Mouse (Mus musculus) MEL (cell line): ENCODE data around the gene Tuba1a. TPM values are rescaled to one million over a fixed set of nuclear protein-coding genes. Genes with fewer than 3 reads are reported as not detected.

ENCODE experiments used
- DNase-seq: peaks from one replicate; pipeline ENCODE4 v3.0.0; 2011; ENCODE audit warnings: low read depth, low spot score
- H3K27ac ChIP-seq: 2 replicates; pipeline ENCODE4 v1.5.1; 2012; ENCODE audit warnings: low read depth, mild to moderate bottlenecking, control low read depth, low read length, moderate library complexity; ENCODE audit not compliant: control insufficient read depth
- H3K27me3 ChIP-seq, 2 experiments: fragments of 150-350 bp in 1 of 2; sonication (generic) in 1 of 2; 2 replicates each; pipeline ENCODE4 v1.6.1; 2012; ENCODE audit warnings: low read length in 2 of 2, mild to moderate bottlenecking in 2 of 2, improper control_type of control experiment in 1 of 2, moderate library complexity in 1 of 2; ENCODE audit not compliant: insufficient read depth in 2 of 2, control insufficient read depth in 1 of 2
- H3K36me3 ChIP-seq, 2 experiments: 2 replicates each; pipeline ENCODE4 v1.6.1; 2012 to 2014; ENCODE audit warnings: low read length in 2 of 2, improper control_type of control experiment in 1 of 2, inconsistent platforms in 1 of 2, mild to moderate bottlenecking in 1 of 2; ENCODE audit not compliant: insufficient read depth in 2 of 2, control insufficient read depth in 1 of 2
- H3K4me1 ChIP-seq, 2 experiments: fragments of 150-350 bp in 1 of 2; sonication (generic) in 1 of 2; 2 replicates each; pipeline ENCODE4 v1.6.1; 2012; ENCODE audit warnings: low read length in 2 of 2, improper control_type of control experiment in 1 of 2, mild to moderate bottlenecking in 1 of 2; ENCODE audit not compliant: insufficient read depth in 2 of 2, control insufficient read depth in 1 of 2
- H3K4me3 ChIP-seq, 2 experiments: fragments of 150-350 bp in 1 of 2; sonication (generic) in 1 of 2; 2 replicates each; pipeline ENCODE4 v1.5.1; 2012; ENCODE audit warnings: low read depth in 2 of 2, low read length in 2 of 2, mild to moderate bottlenecking in 2 of 2, moderate library complexity in 2 of 2, control low read depth in 1 of 2, improper control_type of control experiment in 1 of 2; ENCODE audit not compliant: control insufficient read depth in 1 of 2, insufficient read depth in 1 of 2
- H3K79me2 ChIP-seq: 2 replicates; pipeline ENCODE4 v1.6.1; 2012; ENCODE audit warnings: mild to moderate bottlenecking, low read length, moderate library complexity; ENCODE audit not compliant: control insufficient read depth, poor library complexity, insufficient read depth
- H3K9ac ChIP-seq: 2 replicates; pipeline ENCODE4 v1.6.1; 2012; ENCODE audit warnings: low read depth, mild to moderate bottlenecking, control low read depth, low read length, moderate library complexity; ENCODE audit not compliant: control insufficient read depth, poor library complexity, severe bottlenecking
- H3K9me3 ChIP-seq: fragments of 150-350 bp; sonication (generic); replicated peaks from 2 replicates; pipeline ENCODE4 v1.6.1; 2012; ENCODE audit warnings: mild to moderate bottlenecking, low read length, improper control_type of control experiment, moderate library complexity; ENCODE audit not compliant: insufficient read depth
- CHD1 ChIP-seq: IDR thresholded peaks from 2 replicates; pipeline ENCODE4 v1.6.1; 2012; ENCODE audit warnings: low read depth, mild to moderate bottlenecking, inconsistent platforms, low read length, improper control_type of control experiment
- CHD2 ChIP-seq: IDR thresholded peaks from 2 replicates; pipeline ENCODE4 v1.6.1; 2011; ENCODE audit warnings: low read length, improper control_type of control experiment
- CTCF ChIP-seq, 3 experiments: IDR thresholded peaks in 2 of 3; conservative IDR thresholded peaks in 1 of 3; 2 replicates each; pipeline ENCODE4 v1.5.1; 2011 to 2012; ENCODE audit warnings: low read length in 3 of 3, low read depth in 2 of 3, mild to moderate bottlenecking in 2 of 3, improper control_type of control experiment in 1 of 3, inconsistent platforms in 1 of 3, mixed read lengths in 1 of 3, moderate library complexity in 1 of 3; ENCODE audit not compliant: control insufficient read depth in 1 of 3, insufficient read depth in 1 of 3, poor library complexity in 1 of 3, severe bottlenecking in 1 of 3
- ELF1 ChIP-seq: IDR thresholded peaks from 2 replicates; pipeline ENCODE4 v1.6.1; 2014; ENCODE audit warnings: low read depth, mild to moderate bottlenecking, inconsistent platforms, low read length, improper control_type of control experiment, moderate library complexity
- EP300 ChIP-seq, 2 experiments: IDR thresholded peaks; 2 replicates each; pipeline ENCODE4 v1.6.1; 2011; ENCODE audit warnings: improper control_type of control experiment in 2 of 2, low read length in 2 of 2, low read depth in 1 of 2, mild to moderate bottlenecking in 1 of 2
- ETS1 ChIP-seq: IDR thresholded peaks from 2 replicates; pipeline ENCODE4 v1.6.1; 2012; ENCODE audit warnings: low read depth, mild to moderate bottlenecking, inconsistent platforms, low read length, improper control_type of control experiment, moderate library complexity
- GATA1 ChIP-seq: IDR thresholded peaks from 2 replicates; pipeline ENCODE4 v1.6.1; 2011; ENCODE audit warnings: low read depth, low read length, improper control_type of control experiment
- HCFC1 ChIP-seq: IDR thresholded peaks from 2 replicates; pipeline ENCODE4 v1.6.1; 2012; ENCODE audit warnings: low read depth, mild to moderate bottlenecking, inconsistent platforms, low read length, improper control_type of control experiment, moderate library complexity
- MAFK ChIP-seq: IDR thresholded peaks from 2 replicates; pipeline ENCODE4 v1.6.1; 2011; ENCODE audit warnings: low read depth, mild to moderate bottlenecking, low read length, improper control_type of control experiment, borderline replicate concordance
- MAX ChIP-seq: IDR thresholded peaks from 2 replicates; pipeline ENCODE4 v1.6.1; 2011; ENCODE audit warnings: low read length, improper control_type of control experiment
- MAZ ChIP-seq: IDR thresholded peaks from 2 replicates; pipeline ENCODE4 v1.6.1; 2012; ENCODE audit warnings: low read depth, mild to moderate bottlenecking, inconsistent platforms, low read length, improper control_type of control experiment
- MEF2A ChIP-seq: IDR thresholded peaks from 2 replicates; pipeline ENCODE4 v1.6.1; 2014; ENCODE audit warnings: low read depth, mild to moderate bottlenecking, inconsistent platforms, low read length, improper control_type of control experiment; ENCODE audit not compliant: poor library complexity, insufficient replicate concordance, severe bottlenecking; ENCODE audit errors: extremely low read depth
- MXI1 ChIP-seq: IDR thresholded peaks from 2 replicates; pipeline ENCODE4 v1.6.1; 2011; ENCODE audit warnings: mild to moderate bottlenecking, low read depth, low read length, improper control_type of control experiment
- MYB ChIP-seq: IDR thresholded peaks from 2 replicates; pipeline ENCODE4 v1.6.1; 2011; ENCODE audit warnings: mild to moderate bottlenecking, low read depth, low read length, improper control_type of control experiment
- MYC ChIP-seq: IDR thresholded peaks from 2 replicates; pipeline ENCODE4 v1.6.1; 2011; ENCODE audit warnings: low read depth, mild to moderate bottlenecking, low read length, improper control_type of control experiment, moderate library complexity
- NELFE ChIP-seq: IDR thresholded peaks from 2 replicates; pipeline ENCODE4 v1.6.1; 2011; ENCODE audit warnings: low read depth, low read length, improper control_type of control experiment
- NRF1 ChIP-seq: IDR thresholded peaks from 2 replicates; pipeline ENCODE4 v1.6.1; 2014; ENCODE audit warnings: low read depth, mild to moderate bottlenecking, inconsistent platforms, low read length, improper control_type of control experiment, moderate library complexity; ENCODE audit not compliant: poor library complexity, insufficient read depth, severe bottlenecking
- POLR2A ChIP-seq, 2 experiments: IDR thresholded peaks; 2 replicates each; pipeline ENCODE4 v1.6.1; 2011 to 2012; ENCODE audit warnings: low read length in 2 of 2, mild to moderate bottlenecking in 2 of 2, control low read depth in 1 of 2, improper control_type of control experiment in 1 of 2, low read depth in 1 of 2, moderate library complexity in 1 of 2; ENCODE audit not compliant: control insufficient read depth in 1 of 2, insufficient read depth in 1 of 2, poor library complexity in 1 of 2
- POLR2AphosphoS2 ChIP-seq: IDR thresholded peaks from 2 replicates; pipeline ENCODE4 v1.6.1; 2011; ENCODE audit warnings: low read length, improper control_type of control experiment
- POLR2AphosphoS5 ChIP-seq: IDR thresholded peaks from 2 replicates; pipeline ENCODE4 v1.6.1; 2012; ENCODE audit warnings: low read depth, borderline replicate concordance, mild to moderate bottlenecking, inconsistent platforms, low read length, moderate library complexity, mixed read lengths
- RAD21 ChIP-seq: IDR thresholded peaks from 2 replicates; pipeline ENCODE4 v1.6.1; 2011; ENCODE audit warnings: mild to moderate bottlenecking, low read depth, low read length, improper control_type of control experiment
- SIN3A ChIP-seq: IDR thresholded peaks from 2 replicates; pipeline ENCODE4 v1.6.1; 2012; ENCODE audit warnings: low read length, improper control_type of control experiment, inconsistent platforms
- TBP ChIP-seq: IDR thresholded peaks from 2 replicates; pipeline ENCODE4 v1.8.0; 2011; ENCODE audit warnings: low read depth, low read length, improper control_type of control experiment
- UBTF ChIP-seq: IDR thresholded peaks from 2 replicates; pipeline ENCODE4 v1.6.1; 2012; ENCODE audit warnings: low read depth, mild to moderate bottlenecking, inconsistent platforms, low read length, improper control_type of control experiment, moderate library complexity, borderline replicate concordance; ENCODE audit not compliant: insufficient read depth
- USF1 ChIP-seq: IDR thresholded peaks from 2 replicates; pipeline ENCODE4 v1.6.1; 2014; ENCODE audit warnings: low read depth, mild to moderate bottlenecking, inconsistent platforms, low read length, improper control_type of control experiment, moderate library complexity
- ZC3H11A ChIP-seq: IDR thresholded peaks from 2 replicates; pipeline ENCODE4 v1.6.1; 2012; ENCODE audit warnings: low read depth, mild to moderate bottlenecking, inconsistent platforms, low read length, improper control_type of control experiment
- ZKSCAN1 ChIP-seq: IDR thresholded peaks from 2 replicates; pipeline ENCODE4 v1.6.1; 2012; ENCODE audit warnings: low read depth, mild to moderate bottlenecking, inconsistent platforms, low read length, improper control_type of control experiment, moderate library complexity
- ZMIZ1 ChIP-seq: IDR thresholded peaks from 2 replicates; pipeline ENCODE4 v1.6.1; 2012; ENCODE audit warnings: low read depth, mild to moderate bottlenecking, inconsistent platforms, low read length, improper control_type of control experiment, moderate library complexity
- ZNF384 ChIP-seq: IDR thresholded peaks from 2 replicates; pipeline ENCODE4 v1.6.1; 2012; ENCODE audit warnings: low read depth, mild to moderate bottlenecking, inconsistent platforms, low read length, improper control_type of control experiment
- polyA plus RNA-seq, 2 experiments: library from polyadenylated mRNA; stranded (reverse) in 1 of 2; unstranded in 1 of 2; fragments of >175 nt in 1 of 2; fragments of >200 nt in 1 of 2; gene quantifications; 2 replicates each; pipeline versions ENCODE4 v1.2.1 to v1.2.4; 2012; ENCODE audit warnings: low replicate concordance in 2 of 2, low read depth in 1 of 2; ENCODE audit not compliant: insufficient read length in 2 of 2, insufficient read depth in 1 of 2, missing spikeins in 1 of 2
- total RNA-seq: library from RNA; depleted of rRNA; stranded (reverse); fragments of 300-350 nt; gene quantifications from 2 replicates; pipeline ENCODE4 v1.2.3, GENCODE M21; 2012

Tuba1a gene
- total and polyA plus RNA-seq, 3 experiments = 83.6 to 112 TPM; not detected in 1

- no peak for TF ChIP-seq CHD2
- no peak for TF ChIP-seq CHD1
- no peak for TF ChIP-seq TBP
- TF ChIP-seq ETS1 = no peak
- TF ChIP-seq ZMIZ1 = no peak
- TF ChIP-seq SIN3A = no peak
- TF ChIP-seq EP300 (IDR thresholded peaks at IDR 0.05; ENCODE audit: low read depth in 1 of 2, low read length in 2 of 2) = no peak
- TF ChIP-seq MEF2A = no peak
- no peak for TF ChIP-seq RAD21
- TF ChIP-seq, all 39 proteins: peak for 0
These were observed 12.7 kb downstream of the Tuba1a start for GRCm38 (mm10) chr15:98940816-98941215.

GRCm38 (mm10) chr15:98934217-98934839 lies 19.2 kb downstream of the Tuba1a start, which contains the start of gene Tuba1b:
TSS of gene Tuba1b (minus strand) at chr15:98934565.
- peak within 1 kb of the TSS; percentile 61 to 83 for H3K4me3 ChIP-seq
- TF ChIP-seq ZC3H11A (no peak), TBP (peak; percentile 97), ETS1 (peak; percentile 11; the same call in 1 of the 2 replicates), POLR2AphosphoS5 (peak; percentile 89; the same call in 1 of the 2 replicates), ZMIZ1 (peak; percentile 99), MAFK (no peak), MAZ (peak; percentile 27; the same call in 1 of the 2 replicates), MYB (no peak), ZKSCAN1 (no peak), NELFE (peak; percentile 100), MYC (peak; percentile 91), MAX (peak; percentile 86), HCFC1 (no peak; the same call in none of the 2 replicates), ZNF384 (no peak), UBTF (0 out of 2 replicates have a peak, but pooled peaks have one; percentile 12), POLR2A (IDR thresholded peaks at IDR 0.05; ENCODE audit: control insufficient read depth in 1 of 2, insufficient read depth in 1 of 2, low read depth in 1 of 2, low read length in 2 of 2, poor library complexity in 1 of 2) (peak; percentile 99), CTCF (IDR thresholded peaks at IDR 0.05 in 2 of 3, conservative IDR thresholded peaks at IDR 0.05 in 1 of 3; ENCODE audit: control insufficient read depth in 1 of 3, insufficient read depth in 1 of 3, low read depth in 2 of 3, low read length in 3 of 3, poor library complexity in 1 of 3, severe bottlenecking in 1 of 3) (no peak), POLR2AphosphoS2 (peak; percentile 99), MEF2A (no peak), MXI1 (peak; percentile 92), SIN3A (peak; percentile 86), GATA1 (no peak), USF1 (peak; percentile 26; the same call in 1 of the 2 replicates), NRF1 (peak; percentile 50; the same call in 1 of the 2 replicates), ELF1 (no peak), CHD1 (no peak)
- peaks cover 21% of the 10 kb centered on the region for H3K79me2 ChIP-seq
- peak; percentile 95 for DNase-seq
- no peaks in the 10 kb centered on the region for H3K9me3 ChIP-seq
- peaks cover 2 to 12% of the 10 kb centered on the region in 2 experiments; a peak in 3 of 4 replicates for H3K36me3 ChIP-seq
- peaks cover 5 to 7% of the 10 kb centered on the region in 2 experiments; a peak in 3 of 4 replicates for H3K4me1 ChIP-seq
- peak within 1 kb of the TSS; percentile 93 for H3K27ac ChIP-seq
- H3K27me3 ChIP-seq = no peaks in the 10 kb centered on the region
- peak within 1 kb of the TSS; percentile 86 for H3K9ac ChIP-seq

More at GRCm38 (mm10) chr15:98940816-98941215, 12.7 kb downstream of the Tuba1a start:
- DNase-seq = no peak
- no peaks in the 10 kb centered on the region for H3K79me2 ChIP-seq
- H3K4me3 ChIP-seq = no peak overlapping the region
- H3K27ac ChIP-seq = no peak overlapping the region
- peaks cover 5 to 6% of the 10 kb centered on the region in 2 experiments; a peak in 3 of 4 replicates for H3K4me1 ChIP-seq
- peaks cover 0 to 8% of the 10 kb centered on the region in 2 experiments; a peak in 2 of 4 replicates for H3K36me3 ChIP-seq
- no peaks in the 10 kb centered on the region for H3K9me3 ChIP-seq
- no peaks in the 10 kb centered on the region for H3K27me3 ChIP-seq
- H3K9ac ChIP-seq = no peak overlapping the region
